17 mouse cellular contexts compared by ENCODE assay signal in the genomic region with DNA sequence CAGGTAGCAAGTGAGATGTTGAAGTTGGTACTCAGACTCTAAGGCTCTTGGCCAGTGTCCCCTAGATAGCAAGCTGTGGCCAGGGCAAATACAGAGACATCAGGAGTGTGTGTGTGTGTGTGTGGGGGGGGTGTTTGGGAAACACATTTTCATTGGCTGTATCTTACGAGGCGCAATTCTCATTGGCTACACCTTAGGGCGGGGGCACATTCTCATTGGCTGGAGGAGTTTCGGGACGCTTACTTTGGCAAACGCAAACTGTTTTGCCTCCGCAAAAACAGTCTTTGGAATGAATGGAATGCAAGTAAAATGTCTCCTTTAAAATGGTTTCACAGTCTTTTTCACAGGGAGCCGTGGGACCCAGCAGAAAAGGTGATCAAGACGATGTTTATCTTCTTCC. TPM values are rescaled to one million over a fixed set of nuclear protein-coding genes. Genes with fewer than 3 reads are reported as not detected.
DNase-seq lines count a peak whose midpoint lies in the region; ATAC-seq lines count a peak whose summit lies in the region.
"Had no signal": no experiment of that assay in that cellular context is flagged by ENCODE, and none has a peak within 500 bp of the region (broad histone marks: within the 10 kb centered on the region; RNA-seq: fewer than 3 reads in every experiment).

No protein-coding gene starts in this region.

- DNase-seq in heart, adult 11 months: peak; percentile 40
- DNase-seq in heart, adult 9 months (ENCODE audit: low spot score in 2 of 2): no peak
- no peak for DNase-seq in lung, postnatal 10 days
- DNase-seq in brain, adult 2 months (ENCODE audit: low read depth, low spot score): peak; percentile 17
- DNase-seq in lung, postnatal 36 days: peak; percentile 9
- DNase-seq in cerebellum, adult 18-20 months: no peak
- DNase-seq: adrenal gland, postnatal 25 days; cerebellum, postnatal 10 days; left cerebral cortex, postnatal 4 days; liver, postnatal 0 days; retina, postnatal 1 day had no signal

- no peak overlapping the region for H3K9ac ChIP-seq in lung, embryonic 15.5 days
- H3K9ac ChIP-seq: forebrain, embryonic 13.5 days; heart, embryonic 15.5 days; liver, postnatal 0 days had no signal

- H3K27me3 ChIP-seq in lung, embryonic 15.5 days: no peaks in the 10 kb centered on the region
- H3K27me3 ChIP-seq: forebrain, embryonic 13.5 days; heart, embryonic 15.5 days had no signal

- WGBS in lung, embryonic 15.5 days: 35% methylated on average over 9 of the region's 9 CpGs

- H3K36me3 ChIP-seq in lung, embryonic 15.5 days: no peaks in the 10 kb centered on the region
- H3K36me3 ChIP-seq: G1E; heart, embryonic 15.5 days; midbrain, embryonic 10.5 days had no signal

- peak overlapping the region; percentile 33; the same call in 1 of the 2 replicates for H3K4me2 ChIP-seq in lung, embryonic 15.5 days
- H3K4me2 ChIP-seq: forebrain, embryonic 13.5 days; heart, embryonic 15.5 days had no signal

- no peak overlapping the region for H3K27ac ChIP-seq in lung, embryonic 15.5 days
- H3K27ac ChIP-seq: forebrain, embryonic 13.5 days; heart, embryonic 15.5 days; midbrain, embryonic 10.5 days had no signal

- H3K4me1 ChIP-seq in lung, embryonic 15.5 days: peaks cover 25% of the 10 kb centered on the region
- H3K4me1 ChIP-seq: forebrain, embryonic 13.5 days; heart, embryonic 15.5 days had no signal

- no peak for ATAC-seq in lung, embryonic 15.5 days (ENCODE audit: borderline replicate concordance, extremely low read depth, low FRiP score, low TSS enrichment)
- ATAC-seq: forebrain, embryonic 13.5 days; inflammation-experienced regulatory T-cells, adult 6 months; liver, postnatal 0 days had no signal

- H3K4me3 ChIP-seq in lung, embryonic 15.5 days: no peak overlapping the region
- H3K4me3 ChIP-seq: forebrain, embryonic 13.5 days; heart, embryonic 15.5 days; midbrain, embryonic 10.5 days had no signal

- H3K9me3 ChIP-seq in lung, embryonic 15.5 days: no peaks in the 10 kb centered on the region
- H3K9me3 ChIP-seq: forebrain, embryonic 13.5 days; G1E; heart, embryonic 15.5 days; midbrain, embryonic 10.5 days had no signal

RNA-seq across cellular contexts. Expression of a gene that starts 46.9 kb away (rescaled TPM):
- 137 and 141 TPM in 2 replicates for polyA plus RNA-seq in lung, embryonic 15.5 days (2015; fragmentation: Nextera tagmentation; extraction: Ambion mirVana)
- polyA plus RNA-seq: G1E; inflammation-experienced regulatory T-cells, adult 6 months had no signal

Comparison
In these comparisons a context has a peak if more than half of its experiments do, and no peak if none do; other contexts are left out.
1. DNase-seq: peak in heart, adult 11 months (single experiment), brain, adult 2 months (single experiment) and lung, postnatal 36 days (single experiment); none in heart, adult 9 months (0 of 2), lung, postnatal 10 days (single experiment) and cerebellum, adult 18-20 months (0 of 2).